Mouse (Mus musculus): ENCODE results near the gene Numbl. TPM values are rescaled to one million over a fixed set of nuclear protein-coding genes. Genes with fewer than 3 reads are reported as not detected.

Numbl gene
- polyA plus RNA-seq (2017; shearing (Covaris generic)) = 0.91 TPM

GRCm38 (mm10) chr7:27258205-27258899, at the start of gene Numbl:
Gene Numbl (plus strand): TSS chr7:27258433.

GRCm38 (mm10) chr7:27228281-27228821, 29.9 kb upstream of the Numbl start, which contains the start of gene Itpkc:
Gene Itpkc (minus strand): TSS chr7:27228661.

GRCm38 (mm10) chr7:27232781-27233281, 25.4 kb upstream of the Numbl start, which contains the start of gene Coq8b:
Gene Coq8b (plus strand): TSS chr7:27233023.

Other genes starting within 250 kb of the Numbl start
- gene Cyp2a12, start 229.4 kb upstream of the Numbl start, polyA plus RNA-seq (2017; shearing (Covaris generic)) = not detected
- not detected for gene Cyp2f2, start 138.5 kb upstream of the Numbl start, polyA plus RNA-seq (2017; shearing (Covaris generic))
- gene Cyp2t4, start 104.7 kb upstream of the Numbl start, polyA plus RNA-seq (2017; shearing (Covaris generic)) = not detected
- gene Egln2, start 91.6 kb upstream of the Numbl start, polyA plus RNA-seq (2017; shearing (Covaris generic)) = 68.6 TPM
- 140 TPM for gene Rab4b, start 79.5 kb upstream of the Numbl start, polyA plus RNA-seq (2017; shearing (Covaris generic))
- gene Gm21983, start 77.3 kb upstream of the Numbl start, polyA plus RNA-seq (2017; shearing (Covaris generic)) = not detected
- 1.6 TPM for gene Mia, start 77.3 kb upstream of the Numbl start, polyA plus RNA-seq (2017; shearing (Covaris generic))
- gene BC024978, start 62.7 kb upstream of the Numbl start, polyA plus RNA-seq (2017; shearing (Covaris generic)) = 0.83 TPM
- gene Snrpa, start 62.2 kb upstream of the Numbl start, polyA plus RNA-seq (2017; shearing (Covaris generic)) = 61.7 TPM
- 12.6 TPM for gene Itpkc, start 29.8 kb upstream of the Numbl start, polyA plus RNA-seq (2017; shearing (Covaris generic))
- 17.6 TPM for gene Coq8b, start 25.4 kb upstream of the Numbl start, polyA plus RNA-seq (2017; shearing (Covaris generic))
- gene Ltbp4, start 79.3 kb downstream of the Numbl start, polyA plus RNA-seq (2017; shearing (Covaris generic)) = not detected
- gene Shkbp1, start 97.6 kb downstream of the Numbl start, polyA plus RNA-seq (2017; shearing (Covaris generic)) = 48.4 TPM
- not detected for gene Gm20479, start 99.0 kb downstream of the Numbl start, polyA plus RNA-seq (2017; shearing (Covaris generic))
- 0.12 TPM for gene Sptbn4, start 189.3 kb downstream of the Numbl start, polyA plus RNA-seq (2017; shearing (Covaris generic))
- 12.5 TPM for gene Blvrb, start 189.5 kb downstream of the Numbl start, polyA plus RNA-seq (2017; shearing (Covaris generic))
- 38.3 TPM for gene Sertad3, start 215.3 kb downstream of the Numbl start, polyA plus RNA-seq (2017; shearing (Covaris generic))
- 75.3 TPM for gene Sertad1, start 228.5 kb downstream of the Numbl start, polyA plus RNA-seq (2017; shearing (Covaris generic))
- gene Prx, start 240.9 kb downstream of the Numbl start, polyA plus RNA-seq (2017; shearing (Covaris generic)) = 0.57 TPM

Data from naive thymus-derived CD4-positive, alpha-beta T cell, adult 5 months (primary cell).